Mouse (Mus musculus): ENCODE results near the gene Evpl.

Evpl gene

DNA sequence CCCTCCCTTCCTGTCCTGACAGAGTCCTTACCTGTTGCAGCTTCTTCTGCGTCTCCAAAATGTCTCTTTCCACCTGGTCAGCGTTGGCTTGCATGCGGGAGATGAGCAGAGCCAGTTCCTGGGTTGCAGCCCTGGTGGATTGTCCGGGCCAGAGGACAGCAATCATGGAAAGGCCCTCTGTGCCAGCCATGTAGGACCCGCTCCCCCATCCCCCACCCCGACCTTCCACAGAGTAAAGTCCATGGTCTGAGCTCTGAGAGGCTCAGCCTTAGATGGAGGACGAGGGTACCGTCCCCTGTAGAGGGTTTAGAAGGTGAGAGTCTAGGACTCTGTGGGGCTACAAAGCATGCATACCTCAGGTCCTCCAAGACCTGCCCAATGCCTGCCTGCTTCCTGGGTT is 3.0 kb downstream of the Evpl start:
- ChIA-PET POLR2A (interaction anchor here in 2 of 4 experiments (1.0 to 5.0 kb wide), 3 partner anchors 8 to 394 kb away, joined by 3 to 26 read pairs (median 3); no protein-coding TSS in a partner anchor), CTCF (interaction anchor here in 3 of 4 experiments (1.0 to 1.5 kb wide), 3 partner anchors 59 to 92 kb away, joined by 3 to 12 read pairs (median 5); no protein-coding TSS in a partner anchor)

DNA sequence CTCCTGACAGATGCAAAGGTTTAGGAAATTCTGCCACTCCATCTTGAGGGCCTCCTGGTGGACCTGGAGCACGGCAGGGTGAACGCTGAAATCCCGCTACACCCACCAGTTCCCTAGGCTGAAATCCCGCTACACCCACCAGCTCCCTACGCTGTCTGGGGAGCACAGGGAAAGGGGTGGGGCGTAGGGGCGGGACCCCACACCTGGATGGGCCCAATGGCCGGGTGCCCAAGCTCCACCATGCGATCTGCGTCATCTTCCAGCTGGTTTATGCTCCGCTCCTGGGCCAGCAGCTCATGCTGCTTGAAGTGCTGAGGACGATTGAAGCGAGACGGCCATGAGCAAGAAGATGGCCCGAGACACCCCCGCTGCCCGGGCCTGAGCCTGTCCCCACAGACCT is 5.5 kb downstream of the Evpl start:
- CTCF ChIA-PET: interaction anchor here in 3 of 4 experiments (0.6 to 2.2 kb wide), 9 partner anchors 9 to 86 kb away, joined by 3 to 8 read pairs (median 4); no protein-coding TSS in a partner anchor

DNA sequence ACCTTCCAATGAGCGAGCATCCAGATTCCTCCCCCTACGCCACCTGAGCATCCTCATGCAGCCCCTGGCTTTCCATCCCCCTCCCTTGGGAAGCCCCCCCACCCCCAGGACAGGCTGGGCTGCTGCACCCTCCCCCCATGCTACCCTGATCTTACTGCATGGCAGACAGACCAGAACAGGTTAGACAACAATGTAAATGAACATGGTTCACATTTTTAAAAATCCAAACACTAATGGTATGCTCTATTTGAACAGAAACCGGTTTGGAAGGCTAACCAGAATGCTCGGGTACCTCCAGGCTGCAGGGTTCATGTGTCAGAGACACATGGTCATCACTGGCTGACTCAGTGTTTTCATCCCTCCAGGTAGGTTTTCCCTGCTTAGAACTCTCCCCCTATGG is 9.2 kb downstream of the Evpl start:
- ChIA-PET CTCF (interaction anchor here in 2 of 4 experiments (0.5 to 3.0 kb wide), 6 partner anchors 8 to 217 kb away, joined by 3 to 23 read pairs (median 6); partner anchors contain the start of gene Evpl (in 1 of the 2)), POLR2A (interaction anchor here in 1 of 4 experiments (0.6 to 1.0 kb wide), 2 partner anchors 16 to 19 kb away, joined by 3 read pairs; no protein-coding TSS in a partner anchor)

More for the DNA sequence above, 5.5 kb downstream of the Evpl start:
- POLR2A ChIA-PET: interaction anchor here in 3 of 4 experiments (0.5 to 5.1 kb wide), 10 partner anchors 10 to 297 kb away, joined by 3 to 30 read pairs (median 6); partner anchors contain the start of gene Galr2 (in 1 of the 3)

DNA sequence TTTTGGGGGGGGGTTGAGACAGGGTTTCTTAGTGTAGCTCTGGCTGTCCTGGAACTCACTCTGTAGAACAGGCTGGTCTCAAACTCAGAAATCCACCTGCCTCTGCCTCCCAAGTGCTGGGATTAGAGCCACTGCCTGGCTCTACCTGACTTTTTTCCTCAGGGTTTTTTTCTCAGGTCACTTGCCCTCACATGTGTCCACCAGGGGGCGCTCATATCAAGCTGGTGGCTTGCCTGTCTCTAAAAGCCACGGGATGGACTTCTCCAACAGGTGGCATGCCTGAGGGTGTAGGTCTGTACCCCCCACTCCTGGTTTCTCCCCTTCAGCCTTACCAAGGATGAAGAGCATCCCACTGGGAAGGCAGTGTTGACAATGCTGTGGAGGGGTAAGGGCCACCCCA is 11.5 kb downstream of the Evpl start:
- POLR2A ChIA-PET: interaction anchor here (0.6 to 2.7 kb wide), 15 partner anchors 11 to 273 kb away, joined by 3 to 12 read pairs (median 4); partner anchors contain the start of genes Evpl (in 1 of the 4), Exoc7 (in 1 of the 4), Mrpl38 (in 1 of the 4) and Srp68 (in 1 of the 4)
- CTCF ChIA-PET: interaction anchor here (0.5 to 3.5 kb wide), 57 partner anchors 9 to 582 kb away, joined by 3 to 25 read pairs (median 4); partner anchors contain the start of genes Evpl (in 2 of the 4), Exoc7 (in 2 of the 4), Foxj1 (in 1 of the 4) and Mrpl38 (in 1 of the 4)

DNA sequence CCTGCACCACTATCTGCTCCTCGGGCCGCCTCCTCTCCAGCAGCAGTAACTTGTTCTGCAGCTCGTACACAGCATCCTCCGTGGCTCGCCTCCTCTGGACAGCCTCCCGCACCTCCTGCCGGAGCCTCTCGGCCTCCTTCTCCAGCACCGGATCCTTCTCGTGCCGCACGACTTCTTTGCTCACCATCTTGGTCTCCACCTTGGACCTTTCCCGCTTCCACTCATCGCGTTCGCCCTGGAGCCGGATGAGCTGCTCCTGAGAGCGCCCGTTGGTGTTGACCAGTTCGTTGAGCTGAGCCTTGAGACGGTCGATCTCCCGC is 15.2 kb downstream of the Evpl start:
- POLR2A ChIA-PET: interaction anchor here (0.5 to 4.6 kb wide), 46 partner anchors 9 to 1431 kb away, joined by 3 to 26 read pairs (median 4); partner anchors contain the start of genes Mrpl38 (in 3 of the 4), Evpl (in 2 of the 4), Exoc7 (in 2 of the 4) and Aanat (in 1 of the 4)

DNA sequence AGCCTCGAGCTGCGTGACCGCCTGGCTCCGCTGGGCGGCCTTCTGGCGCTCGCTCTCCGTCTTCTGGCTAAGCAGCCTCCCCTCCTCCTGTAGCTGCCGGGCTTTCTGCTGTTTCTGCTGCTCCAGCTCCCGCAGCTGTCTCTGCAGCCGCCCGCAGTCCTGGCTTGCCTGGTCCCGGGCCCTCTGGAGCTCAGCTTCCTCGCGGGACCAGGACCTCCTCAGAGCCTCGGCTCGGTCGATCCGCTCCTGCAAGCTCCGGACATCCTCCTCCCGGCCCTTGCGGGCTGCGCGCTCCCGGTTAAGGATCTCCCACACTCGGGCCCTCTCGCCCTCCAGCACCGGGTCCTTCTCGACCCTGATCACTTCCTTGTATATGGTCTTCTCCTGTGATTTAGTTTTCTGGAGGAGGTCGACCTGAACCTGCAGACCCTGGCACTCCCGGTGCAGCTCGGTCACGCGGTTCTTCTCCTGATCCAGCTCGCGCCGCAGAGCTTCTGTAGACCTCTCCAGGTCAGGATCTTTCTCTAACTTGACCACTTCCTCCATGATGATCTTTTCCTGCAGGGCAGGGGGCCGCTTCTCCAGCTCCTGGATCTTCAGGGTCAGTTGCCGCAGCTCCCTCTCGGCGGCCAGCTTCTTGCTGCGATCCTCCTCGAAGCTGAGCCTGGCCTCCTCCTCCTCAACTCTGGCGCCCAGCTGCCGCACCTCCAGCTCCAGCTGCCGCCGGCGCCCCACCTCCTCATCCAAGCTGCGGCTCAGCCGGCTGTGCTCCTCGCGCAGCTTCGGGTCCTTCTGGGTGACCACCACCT is 15.7 kb downstream of the Evpl start:
- CTCF ChIA-PET: interaction anchor here (0.5 to 5.9 kb wide), 48 partner anchors 8 to 980 kb away, joined by 3 to 31 read pairs (median 4); partner anchors contain the start of genes Mrpl38 (in 3 of the 4), Acox1 (in 2 of the 4), Exoc7 (in 1 of the 4) and Galr2 (in 1 of the 4)

More for the DNA sequence above, 15.2 kb downstream of the Evpl start:
- CTCF ChIA-PET: interaction anchor here (0.5 to 5.9 kb wide), 33 partner anchors 8 to 980 kb away, joined by 3 to 31 read pairs (median 4); partner anchors contain the start of genes Mrpl38 (in 2 of the 4), Exoc7 (in 1 of the 4), Galr2 (in 1 of the 4) and Prpsap1 (in 1 of the 4)

DNA sequence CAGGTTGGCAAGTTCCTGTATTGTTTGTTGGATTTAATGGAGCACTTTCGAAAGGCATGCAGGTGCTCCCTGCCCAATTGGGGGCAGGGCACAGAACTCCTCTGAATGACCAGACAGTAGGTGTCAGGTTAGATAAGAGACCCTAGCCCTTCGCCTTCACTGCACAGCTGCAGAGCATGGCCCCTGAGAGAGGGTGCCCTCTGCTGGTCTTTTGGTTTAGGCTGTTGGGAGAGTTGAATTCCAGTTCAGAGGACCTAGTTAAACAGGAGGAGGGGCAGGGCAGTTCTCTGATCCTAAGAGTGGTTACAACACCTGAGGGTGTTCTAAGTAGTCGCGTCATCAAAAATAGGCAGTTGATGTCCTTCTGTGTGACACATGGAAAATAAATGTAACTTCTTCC is 18.0 kb downstream of the Evpl start:
- POLR2A ChIA-PET: interaction anchor here in 2 of 4 experiments (0.6 to 4.6 kb wide), 19 partner anchors 8 to 277 kb away, joined by 3 to 26 read pairs (median 3); partner anchors contain the start of genes Mrpl38 (in 2 of the 2), Exoc7 (in 1 of the 2) and Trim65 (in 1 of the 2)
- CTCF ChIA-PET: interaction anchor here (0.6 to 5.9 kb wide), 34 partner anchors 7 to 274 kb away, joined by 3 to 31 read pairs (median 4); partner anchors contain the start of genes Mrpl38 (in 3 of the 4), Evpl (in 2 of the 4), Acox1 (in 1 of the 4) and Ten1 (in 1 of the 4)

More for the DNA sequence above, 15.7 kb downstream of the Evpl start:
- POLR2A ChIA-PET: interaction anchor here (0.5 to 4.6 kb wide), 54 partner anchors 8 to 1432 kb away, joined by 3 to 26 read pairs (median 4); partner anchors contain the start of genes Evpl (in 3 of the 4), Mrpl38 (in 3 of the 4), Exoc7 (in 2 of the 4) and Aanat (in 1 of the 4)

DNA sequence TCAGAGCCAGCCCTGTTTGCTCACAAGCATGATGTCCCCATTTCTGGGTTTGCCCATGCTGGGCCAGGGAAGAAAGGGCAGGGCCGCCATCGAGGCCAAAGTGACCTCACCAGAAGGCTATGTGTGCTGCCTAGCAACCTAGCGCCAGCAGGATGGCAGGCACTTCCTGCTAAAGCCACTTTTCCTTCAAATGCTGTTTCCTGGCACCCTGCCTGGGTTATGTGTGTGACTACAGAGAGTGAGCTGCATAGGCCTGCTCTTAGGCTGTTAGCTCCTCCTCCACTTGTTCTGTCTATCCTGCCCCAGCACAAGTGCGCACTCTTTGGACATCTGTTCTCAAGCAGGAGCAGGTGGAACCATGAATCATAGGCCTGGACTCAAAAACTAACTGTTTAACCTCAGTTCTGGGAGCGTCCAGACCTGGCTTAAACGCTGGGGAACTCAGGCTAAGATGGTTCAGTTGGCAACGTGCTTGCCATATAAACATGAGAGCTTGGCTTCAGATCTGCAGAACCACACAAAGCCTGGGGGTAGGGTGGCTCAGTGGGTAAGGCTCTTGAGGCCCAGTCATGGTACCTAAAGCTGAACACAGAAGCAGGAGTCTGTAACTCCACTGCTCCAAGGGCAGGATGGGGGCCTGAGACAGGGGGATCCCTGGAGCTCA is 19.0 kb downstream of the Evpl start:
- POLR2A ChIA-PET: interaction anchor here in 2 of 4 experiments (1.0 to 1.5 kb wide), 3 partner anchors 80 to 194 kb away, joined by 3 to 4 read pairs (median 3); partner anchors contain the start of gene Mrpl38 (in 1 of the 2)
- CTCF ChIA-PET: interaction anchor here in 3 of 4 experiments (0.8 to 5.9 kb wide), 10 partner anchors 11 to 227 kb away, joined by 3 to 31 read pairs (median 5); partner anchors contain the start of gene Mrpl38 (in 2 of the 3)

DNA sequence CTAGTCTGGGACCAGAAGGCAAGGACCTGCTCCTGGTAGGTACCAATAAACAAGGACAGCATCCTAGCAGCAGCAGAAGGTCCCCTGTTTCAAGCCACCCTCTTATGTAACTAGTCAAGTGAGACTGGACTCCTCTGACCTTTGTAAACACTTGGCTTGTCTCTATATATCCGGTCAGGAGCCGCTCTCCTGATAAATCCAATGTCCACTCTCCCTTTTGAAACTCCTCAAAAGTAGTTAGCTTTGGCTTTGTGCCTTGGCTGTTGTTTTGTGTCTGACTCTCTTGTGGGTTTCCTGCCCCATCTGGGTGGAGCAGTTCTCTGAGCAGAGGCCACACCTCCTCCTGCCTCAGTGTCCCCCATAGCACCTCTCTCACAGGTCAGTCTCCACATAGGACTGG is 19.6 kb downstream of the Evpl start:
- ChIA-PET POLR2A (interaction anchor here in 2 of 4 experiments (1.0 to 1.3 kb wide), 2 partner anchors 80 to 194 kb away, joined by 3 to 4 read pairs; partner anchors contain the start of gene Mrpl38 (in 1 of the 2)), CTCF (interaction anchor here in 2 of 4 experiments (1.6 to 5.9 kb wide), 2 partner anchors 79 kb away, joined by 4 to 31 read pairs; partner anchors contain the start of gene Mrpl38 (in 2 of the 2))

DNA sequence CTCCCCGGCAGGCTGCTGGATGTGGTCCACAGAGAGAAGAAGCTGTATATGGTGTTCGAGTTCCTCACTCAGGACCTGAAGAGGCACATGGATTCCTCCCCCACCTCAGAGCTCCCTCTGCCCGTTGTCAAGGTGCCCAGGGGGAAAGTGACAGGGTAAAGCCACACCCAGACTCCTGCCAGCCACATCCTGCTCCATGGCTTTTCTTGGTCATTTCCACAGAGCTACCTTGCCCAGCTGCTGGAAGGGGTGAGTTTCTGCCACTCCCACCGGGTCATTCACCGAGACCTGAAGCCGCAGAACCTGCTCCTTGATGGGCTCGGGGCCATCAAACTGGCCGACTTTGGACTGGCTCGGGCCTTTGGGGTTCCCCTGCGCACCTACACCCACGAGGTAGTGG is 21.3 kb downstream of the Evpl start:
- CTCF ChIA-PET: interaction anchor here (0.6 to 2.5 kb wide), 9 partner anchors 10 to 247 kb away, joined by 3 to 10 read pairs (median 7); partner anchors contain the start of genes Evpl (in 1 of the 4) and Mrpl38 (in 1 of the 4)
- POLR2A ChIA-PET: interaction anchor here in 3 of 4 experiments (0.6 to 2.6 kb wide), 7 partner anchors 10 to 1169 kb away, joined by 3 to 11 read pairs (median 5); partner anchors contain the start of genes Mrpl38 (in 2 of the 3) and Fbf1 (in 1 of the 3)

DNA sequence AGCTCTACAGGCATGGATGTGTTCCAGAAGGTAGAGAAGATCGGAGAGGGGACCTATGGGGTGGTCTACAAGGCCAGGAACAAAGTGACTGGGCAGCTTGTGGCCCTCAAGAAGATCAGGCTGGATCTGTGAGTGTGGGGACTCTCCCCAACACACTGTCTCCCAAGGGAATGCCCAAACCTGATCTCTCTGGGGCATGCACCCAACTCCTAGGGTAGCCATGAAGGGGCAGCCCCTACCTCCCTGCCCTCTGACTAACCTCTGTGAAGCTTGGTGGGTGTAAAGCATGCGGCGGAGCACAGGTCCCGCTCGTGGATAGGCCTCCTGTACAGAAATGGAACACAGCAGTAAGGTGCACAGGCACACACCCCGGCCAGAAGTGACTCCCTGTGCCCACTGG is 21.9 kb downstream of the Evpl start:
- POLR2A ChIA-PET: interaction anchor here in 3 of 4 experiments (0.5 to 2.6 kb wide), 12 partner anchors 10 to 1170 kb away, joined by 3 to 11 read pairs (median 4); partner anchors contain the start of genes Mrpl38 (in 2 of the 3), Evpl (in 1 of the 3) and Fbf1 (in 1 of the 3)
- CTCF ChIA-PET: interaction anchor here (0.6 to 2.5 kb wide), 31 partner anchors 10 to 776 kb away, joined by 3 to 10 read pairs (median 4); partner anchors contain the start of genes Mrpl38 (in 2 of the 4), Evpl (in 1 of the 4), Exoc7 (in 1 of the 4) and Trim65 (in 1 of the 4)

DNA sequence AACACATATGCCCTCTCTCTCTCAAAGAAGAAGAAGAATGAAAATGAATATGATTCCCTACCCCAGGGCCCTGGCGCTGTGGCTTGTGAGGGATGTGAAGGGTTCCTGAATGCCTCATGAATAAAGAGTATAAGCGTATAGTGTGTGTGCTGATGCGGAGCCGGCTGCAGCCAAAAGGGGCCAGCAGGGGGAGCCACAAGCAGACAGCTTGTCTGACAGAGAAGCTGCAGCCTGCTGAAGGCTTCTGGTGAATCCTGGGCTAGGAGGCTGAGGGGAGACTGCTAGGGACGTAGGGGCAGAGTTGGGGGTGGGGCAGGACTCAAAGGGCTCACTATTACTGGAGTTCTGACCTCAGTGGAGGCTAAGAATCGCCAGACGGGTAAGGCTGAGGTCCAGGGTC is 22.7 kb downstream of the Evpl start:
- POLR2A ChIA-PET: interaction anchor here in 2 of 4 experiments (0.6 to 2.6 kb wide), 20 partner anchors 10 to 1397 kb away, joined by 3 to 8 read pairs (median 3); partner anchors contain the start of genes Mrpl38 (in 2 of the 2), Evpl (in 1 of the 2) and Fbf1 (in 1 of the 2)
- CTCF ChIA-PET: interaction anchor here (0.5 to 2.5 kb wide), 51 partner anchors 8 to 1572 kb away, joined by 3 to 10 read pairs (median 4); partner anchors contain the start of genes Mrpl38 (in 2 of the 4), Evpl (in 1 of the 4), Exoc7 (in 1 of the 4) and Foxj1 (in 1 of the 4)

DNA sequence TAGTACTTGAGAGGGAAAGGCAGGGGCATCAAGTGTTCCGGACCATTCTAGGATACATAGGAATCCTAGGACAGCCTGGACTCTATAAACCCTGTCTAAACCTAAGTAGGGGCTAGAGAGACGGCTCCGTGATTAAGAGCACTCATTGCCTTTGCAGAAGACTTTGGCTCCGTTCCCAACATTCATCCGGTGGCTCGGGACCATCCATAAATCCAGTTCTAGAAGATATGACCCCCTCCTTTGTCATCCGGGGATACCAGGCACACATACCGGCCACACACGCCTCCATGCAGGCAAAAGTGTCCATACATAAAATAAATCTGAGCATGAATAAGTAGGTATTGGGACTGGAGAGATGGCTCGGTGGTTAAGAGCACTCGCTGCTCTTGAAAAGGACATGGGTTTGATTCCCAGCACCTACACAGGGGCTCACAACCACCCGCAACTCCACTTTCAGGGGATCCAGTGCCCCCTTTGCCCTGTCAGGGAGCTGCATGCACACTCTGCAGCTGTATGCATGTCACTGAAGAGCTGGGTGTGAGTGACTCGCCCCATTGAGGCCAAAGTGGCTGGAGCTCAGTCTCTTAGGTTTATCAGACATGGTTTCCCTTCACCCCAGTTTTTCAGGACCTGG is 23.9 kb downstream of the Evpl start:
- ChIA-PET CTCF (interaction anchor here (0.5 to 2.5 kb wide), 13 partner anchors 7 to 295 kb away, joined by 3 to 10 read pairs (median 4); no protein-coding TSS in a partner anchor), POLR2A (interaction anchor here in 2 of 4 experiments (0.6 to 1.5 kb wide), 6 partner anchors 9 to 635 kb away, joined by 3 to 7 read pairs (median 4); partner anchors contain the start of gene Fbf1 (in 1 of the 2))

DNA sequence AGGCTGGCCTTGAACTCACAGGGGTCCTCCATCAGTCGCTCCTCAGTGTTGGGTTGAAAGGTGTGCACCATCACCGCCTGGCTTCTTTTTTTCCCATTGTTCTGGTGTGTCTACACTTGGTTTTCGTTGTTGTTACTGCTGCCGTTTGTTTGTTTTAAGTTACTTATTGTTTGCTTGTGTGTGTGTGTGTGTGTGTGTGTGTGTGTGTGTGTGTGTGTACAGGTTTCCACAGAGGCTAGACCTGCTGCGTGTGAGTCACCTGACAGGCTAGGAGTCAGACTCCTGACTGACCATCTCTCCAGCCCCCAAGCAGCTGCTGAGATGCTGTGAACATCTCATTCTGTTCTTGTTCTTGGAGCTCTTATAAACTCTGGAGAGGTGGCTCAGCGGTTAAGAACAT is 25.0 kb downstream of the Evpl start:
- ChIA-PET CTCF (interaction anchor here in 3 of 4 experiments (0.6 to 2.4 kb wide), 3 partner anchors 8 to 10 kb away, joined by 3 to 9 read pairs (median 7); no protein-coding TSS in a partner anchor), POLR2A (interaction anchor here in 1 of 4 experiments (0.6 kb wide), 1 partner anchor 822 kb away, joined by 3 read pairs; no protein-coding TSS in a partner anchor)

DNA sequence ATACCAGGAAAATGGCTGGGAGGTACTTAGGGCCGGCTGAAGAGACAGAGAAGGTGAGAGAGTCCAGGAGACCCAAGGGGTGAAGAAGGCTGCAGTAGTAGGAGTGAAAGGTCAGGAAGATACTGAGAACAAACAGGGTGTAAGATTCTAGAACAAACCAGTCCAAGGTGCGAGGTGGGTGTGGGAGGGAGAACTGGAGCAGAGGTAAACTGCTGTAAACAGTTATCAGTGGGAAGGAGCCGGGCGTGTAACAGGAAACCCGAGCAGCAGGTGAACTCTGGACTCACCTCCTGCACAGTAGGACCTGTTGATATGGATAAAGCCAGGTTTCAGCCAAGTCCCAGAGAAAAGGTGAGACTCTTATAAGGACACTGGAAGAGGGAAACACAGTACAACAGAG is 27.2 kb downstream of the Evpl start:
- ChIA-PET CTCF (interaction anchor here in 3 of 4 experiments (0.5 to 1.3 kb wide), 6 partner anchors 9 to 405 kb away, joined by 3 to 6 read pairs (median 4); no protein-coding TSS in a partner anchor), POLR2A (interaction anchor here in 3 of 4 experiments (0.7 to 1.3 kb wide), 6 partner anchors 11 to 186 kb away, joined by 3 to 10 read pairs (median 4); partner anchors contain the start of gene Mrpl38 (in 1 of the 3))
